In genomic region chr13:48153248-48153647, GRCm38 (mm10) we compare ENCODE assay signal across 14 mouse cellular contexts.
A peak's percentile ranks its signal among the peaks of the same experiment; 100 is the strongest.
DNase-seq lines count a peak whose midpoint lies in the region; ATAC-seq and TF ChIP-seq lines count a peak whose summit lies in the region.
"Had no signal": no experiment of that assay in that cellular context is flagged by ENCODE, and none has a peak within 500 bp of the region (broad histone marks: within the 10 kb centered on the region; RNA-seq: fewer than 3 reads in every experiment).

No protein-coding gene starts in this region.

- 65% methylated on average over 7 of the region's 7 CpGs for WGBS in midbrain, embryonic 10.5 days
- WGBS in midbrain, embryonic 15.5 days, result 49% methylated on average over 7 of the region's 7 CpGs
- WGBS in forebrain, embryonic 14.5 days, result 19% methylated on average over 7 of the region's 7 CpGs
- WGBS in midbrain, postnatal 0 days, result 55% methylated on average over 7 of the region's 7 CpGs

- no peak overlapping the region for H3K4me2 ChIP-seq in midbrain, embryonic 15.5 days
- H3K4me2 ChIP-seq in forebrain, embryonic 14.5 days (ENCODE audit: low read length), result no peak overlapping the region
- H3K4me2 ChIP-seq in midbrain, postnatal 0 days (ENCODE audit: low read depth, low read length, poor library complexity, severe bottlenecking), result no peak overlapping the region
- H3K4me2 ChIP-seq: heart, embryonic 12.5 days; liver, embryonic 11.5 days had no signal

- TF ChIP-seq CTCF in midbrain, postnatal 0 days (IDR thresholded peaks at IDR 0.05), result no peak

- H3K9ac ChIP-seq in midbrain, embryonic 15.5 days, result no peak overlapping the region
- no peak overlapping the region for H3K9ac ChIP-seq in forebrain, embryonic 14.5 days (ENCODE audit: low read length)
- H3K9ac ChIP-seq in midbrain, postnatal 0 days (replicated peaks; ENCODE audit: low read length, poor library complexity, severe bottlenecking), result no peak overlapping the region
- H3K9ac ChIP-seq: heart, embryonic 12.5 days had no signal

- H3K27me3 ChIP-seq in midbrain, embryonic 10.5 days (ENCODE audit: low read depth, poor library complexity, severe bottlenecking), result no peaks in the 10 kb centered on the region
- H3K27me3 ChIP-seq in midbrain, embryonic 15.5 days (replicated peaks), result no peaks in the 10 kb centered on the region
- no peaks in the 10 kb centered on the region for H3K27me3 ChIP-seq in forebrain, embryonic 14.5 days (replicated peaks; ENCODE audit: control insufficient read depth, insufficient read depth, low read length)
- no peaks in the 10 kb centered on the region for H3K27me3 ChIP-seq in midbrain, postnatal 0 days (ENCODE audit: insufficient read depth, low read length)
- H3K27me3 ChIP-seq: heart, embryonic 12.5 days had no signal

- ATAC-seq in midbrain, embryonic 15.5 days (replicated peaks), result no peak
- ATAC-seq in forebrain, embryonic 14.5 days, result no peak
- ATAC-seq in midbrain, postnatal 0 days (ENCODE audit: low FRiP score), result no peak
- ATAC-seq in activated CD4-positive, CD25-positive, alpha-beta regulatory T cell, adult 4 months, result no peak
- ATAC-seq: inflammation-experienced regulatory T-cells, adult 6 months had no signal

- peaks cover 38% of the 10 kb centered on the region for H3K4me1 ChIP-seq in midbrain, embryonic 10.5 days
- H3K4me1 ChIP-seq in midbrain, embryonic 15.5 days, result peaks cover 12% of the 10 kb centered on the region
- peaks cover 24% of the 10 kb centered on the region for H3K4me1 ChIP-seq in forebrain, embryonic 14.5 days (ENCODE audit: control insufficient read depth, insufficient read depth, low read length)
- no peaks in the 10 kb centered on the region for H3K4me1 ChIP-seq in midbrain, postnatal 0 days (ENCODE audit: insufficient read depth, low read length)
- H3K4me1 ChIP-seq: heart, embryonic 12.5 days had no signal

- H3K4me3 ChIP-seq in midbrain, embryonic 10.5 days, result no peak overlapping the region
- H3K4me3 ChIP-seq in midbrain, embryonic 15.5 days, result no peak overlapping the region
- no peak overlapping the region for H3K4me3 ChIP-seq in forebrain, embryonic 14.5 days (ENCODE audit: low read depth, low read length)
- no peak overlapping the region for H3K4me3 ChIP-seq in midbrain, postnatal 0 days (ENCODE audit: low read depth, low read length)
- H3K4me3 ChIP-seq: heart, embryonic 12.5 days had no signal

- no peaks in the 10 kb centered on the region for H3K36me3 ChIP-seq in midbrain, embryonic 10.5 days
- no peaks in the 10 kb centered on the region for H3K36me3 ChIP-seq in midbrain, embryonic 15.5 days (replicated peaks)
- H3K36me3 ChIP-seq in forebrain, embryonic 14.5 days (ENCODE audit: control insufficient read depth, insufficient read depth, low read length), result no peaks in the 10 kb centered on the region
- H3K36me3 ChIP-seq in midbrain, postnatal 0 days (ENCODE audit: insufficient read depth, low read length), result no peaks in the 10 kb centered on the region
- H3K36me3 ChIP-seq: heart, embryonic 12.5 days had no signal

- peak; percentile 8 for DNase-seq in cerebellum, adult 9-11 months
- no peak for DNase-seq in cerebellum, postnatal 36 days
- DNase-seq in midbrain, embryonic 10.5 days (ENCODE audit: low spot score), result no peak
- peak; percentile 48 for DNase-seq in forebrain, embryonic 14.5 days (ENCODE audit: low spot score)
- DNase-seq in midbrain, postnatal 0 days (ENCODE audit: low spot score), result peak; percentile 37
- no peak for DNase-seq in urinary bladder, adult 18-20 months (ENCODE audit: low spot score in 2 of 2)
- DNase-seq: B cell, adult 2 months; kidney, postnatal 10 days; lung, postnatal 10 days had no signal

- H3K27ac ChIP-seq in midbrain, embryonic 10.5 days (replicated peaks), result peak overlapping the region; percentile 83
- H3K27ac ChIP-seq in midbrain, embryonic 15.5 days, result no peak overlapping the region
- H3K27ac ChIP-seq in forebrain, embryonic 14.5 days (ENCODE audit: low read depth, low read length), result peak overlapping the region; percentile 78
- H3K27ac ChIP-seq in midbrain, postnatal 0 days (ENCODE audit: low read depth, low read length), result no peak overlapping the region

- H3K9me3 ChIP-seq in midbrain, embryonic 10.5 days (replicated peaks), result peaks cover 5% of the 10 kb centered on the region; the same call in 1 of the 2 replicates
- H3K9me3 ChIP-seq in midbrain, embryonic 15.5 days, result no peaks in the 10 kb centered on the region
- H3K9me3 ChIP-seq in forebrain, embryonic 14.5 days (replicated peaks; ENCODE audit: control insufficient read depth, low read length), result no peaks in the 10 kb centered on the region
- H3K9me3 ChIP-seq in midbrain, postnatal 0 days (ENCODE audit: low read length), result no peaks in the 10 kb centered on the region

Comparison
In these comparisons a context has a peak if more than half of its experiments do, and no peak if none do; other contexts are left out.
1. DNase-seq: peak in cerebellum, adult 9-11 months (single experiment), forebrain, embryonic 14.5 days (single experiment) and midbrain, postnatal 0 days (single experiment); none in cerebellum, postnatal 36 days (0 of 2), midbrain, embryonic 10.5 days (single experiment) and urinary bladder, adult 18-20 months (0 of 2).
2. H3K27ac ChIP-seq: peak in midbrain, embryonic 10.5 days (single experiment) and forebrain, embryonic 14.5 days (single experiment); none in midbrain, embryonic 15.5 days (single experiment) and midbrain, postnatal 0 days (single experiment).